Comparison of ENCODE assay signal across 20 mouse cellular contexts in the genomic region with DNA sequence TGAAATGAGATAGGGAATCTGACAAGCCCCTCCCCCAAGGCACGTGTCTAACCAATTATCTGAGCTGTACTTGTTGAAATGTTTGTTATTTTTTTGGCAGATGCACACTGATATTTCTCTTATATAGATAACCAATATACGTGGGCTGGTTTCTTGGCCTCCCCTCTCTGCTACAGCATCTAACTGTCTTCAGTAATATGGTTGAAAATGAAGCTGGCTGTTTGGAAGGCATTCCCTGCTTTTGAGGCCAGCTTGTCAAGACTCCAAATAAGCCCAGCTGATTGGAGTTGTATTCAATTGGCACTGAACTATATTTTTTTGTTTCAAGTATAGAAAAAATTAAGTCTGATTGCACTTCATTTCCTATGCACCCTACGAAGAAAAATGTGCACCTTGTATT.
"Had no signal": no experiment of that assay in that cellular context is flagged by ENCODE, and none has a peak within 500 bp of the region (broad histone marks: within the 10 kb centered on the region; RNA-seq: fewer than 3 reads in every experiment).

No protein-coding gene starts in this region.

- H3K9me3 ChIP-seq: limb, embryonic 10.5 days; limb, embryonic 13.5 days; liver, embryonic 12.5 days; liver, embryonic 15.5 days; lung, embryonic 15.5 days; midbrain, embryonic 10.5 days; midbrain, embryonic 13.5 days; neural tube, embryonic 13.5 days had no signal

- H3K4me2 ChIP-seq: limb, embryonic 13.5 days; liver, embryonic 12.5 days; liver, embryonic 15.5 days; lung, embryonic 15.5 days; midbrain, embryonic 13.5 days; neural tube, embryonic 13.5 days had no signal

- H3K9ac ChIP-seq: limb, embryonic 13.5 days; liver, embryonic 12.5 days; liver, embryonic 15.5 days; lung, embryonic 15.5 days; midbrain, embryonic 13.5 days; neural tube, embryonic 13.5 days had no signal

- ATAC-seq: liver, embryonic 12.5 days; midbrain, embryonic 13.5 days; midbrain, embryonic 16.5 days had no signal

- H3K4me1 ChIP-seq: limb, embryonic 10.5 days; limb, embryonic 13.5 days; liver, embryonic 12.5 days; liver, embryonic 15.5 days; lung, embryonic 15.5 days; megakaryocyte, embryonic 14.5 days; midbrain, embryonic 10.5 days; midbrain, embryonic 13.5 days; neural tube, embryonic 13.5 days had no signal

- H3K36me3 ChIP-seq: limb, embryonic 10.5 days; limb, embryonic 13.5 days; liver, embryonic 12.5 days; liver, embryonic 15.5 days; lung, embryonic 15.5 days; midbrain, embryonic 10.5 days; midbrain, embryonic 13.5 days; neural tube, embryonic 13.5 days had no signal

- H3K4me3 ChIP-seq: limb, embryonic 10.5 days; limb, embryonic 13.5 days; liver, embryonic 12.5 days; liver, embryonic 15.5 days; lung, embryonic 15.5 days; megakaryocyte, embryonic 14.5 days; midbrain, embryonic 10.5 days; midbrain, embryonic 13.5 days; myocyte; neural tube, embryonic 13.5 days had no signal

- H3K27ac ChIP-seq: limb, embryonic 10.5 days; limb, embryonic 13.5 days; liver, embryonic 12.5 days; liver, embryonic 15.5 days; lung, embryonic 15.5 days; midbrain, embryonic 10.5 days; midbrain, embryonic 13.5 days; neural tube, embryonic 13.5 days had no signal

- DNase-seq: kidney, adult 9 months; kidney, postnatal 14 days; liver; lung, adult 18-20 months; lung, postnatal 10 days; lung, postnatal 36 days; retina, postnatal 1 day; thymus, adult 18-20 months; thymus, postnatal 36 days had no signal

- H3K27me3 ChIP-seq: limb, embryonic 13.5 days; liver, embryonic 12.5 days; liver, embryonic 15.5 days; lung, embryonic 15.5 days; megakaryocyte, embryonic 14.5 days; midbrain, embryonic 13.5 days; neural tube, embryonic 13.5 days had no signal
